Mouse (Mus musculus): ENCODE measurements around the gene Ube2q2. TPM values are rescaled to one million over a fixed set of nuclear protein-coding genes. Genes with fewer than 3 reads are reported as not detected.
"Not testable (repeated sequence)": the region's sequence is repeated elsewhere in the genome, so short reads cannot be mapped to it uniquely, and the experiment has no call there.

Gene Ube2q2
- total RNA-seq (2021) (10 to 100 TPM; 25.3 to 29.5 TPM), polyA plus RNA-seq (2012; rRNA removed) (7.8 and 12.5 TPM in 2 replicates)
- long read RNA-seq, transcript Ube2q2-202 (12 exons, 1,680 nt), result minor isoform, 6 of 58 reads
- long read RNA-seq, transcript Ube2q2-201 (13 exons, 3,456 nt), result major isoform, 46 of 58 reads
- long read RNA-seq, partial matches to known transcripts, result 0 of 58 reads
- long read RNA-seq, other reads (novel, unspliced or antisense), result 6 of 58 reads

DNA sequence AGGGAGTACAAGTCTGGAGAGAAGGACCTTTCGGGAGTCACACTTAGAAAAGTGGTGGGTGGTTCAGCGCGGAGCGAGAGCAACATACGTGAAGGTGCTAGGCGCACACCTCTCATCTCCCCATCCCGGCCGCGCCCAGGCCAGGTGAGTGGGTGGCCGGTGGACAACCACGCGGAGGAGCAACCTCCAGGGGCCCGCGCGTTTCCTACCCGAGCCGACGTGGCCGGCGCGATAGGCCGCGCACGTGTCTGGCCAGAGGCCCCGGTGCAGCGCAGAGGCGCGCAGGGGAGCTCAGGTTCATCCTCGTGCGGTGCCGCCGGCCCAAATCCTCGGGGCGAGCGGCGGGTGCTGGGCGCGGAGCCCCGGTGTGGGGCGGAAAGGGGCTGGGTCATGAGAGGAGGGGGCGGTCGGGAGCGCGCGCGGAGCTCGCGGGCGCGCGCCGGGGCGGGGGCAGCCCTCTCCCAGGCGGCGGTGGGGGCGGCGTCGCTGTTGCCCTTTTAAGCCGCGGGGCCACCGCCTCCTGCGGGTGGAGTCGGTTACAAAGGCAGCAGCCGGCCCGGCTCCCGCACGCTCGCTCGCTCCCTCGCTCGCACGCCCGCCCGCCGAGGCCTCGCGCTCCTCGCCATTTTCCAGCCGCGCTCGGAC lies at the start of gene Ube2q2:
Gene Ube2q2 (plus strand): TSS at position 1 of the 645 bp plus-strand sequence.
- DNase-seq, result peak; percentile 82 to 86
- peaks cover 1% of the 10 kb centered on the region; the same call in 1 of the 2 replicates for H3K4me1 ChIP-seq (ENCODE audit: control insufficient read depth, insufficient read depth, low read length)
- H3K4me3 ChIP-seq, result peak within 1 kb of the TSS; percentile 80
- TF ChIP-seq EP300 (IDR thresholded peaks at IDR 0.05; ENCODE audit: insufficient read depth, low read depth, low read length), result no peak
- peak; percentile 26; the same call in 1 of the 2 replicates for TF ChIP-seq CTCF (IDR thresholded peaks at IDR 0.05)
- TF ChIP-seq POLR2A (IDR thresholded peaks at IDR 0.05; ENCODE audit: insufficient read depth, low read depth, low read length), result peak; percentile 30; the same call in 1 of the 2 replicates
- WGBS, result 2% methylated on average over 72 of the region's 81 CpGs
- H3K36me3 ChIP-seq (ENCODE audit: control insufficient read depth, insufficient read depth, low read length), result peaks cover 6% of the 10 kb centered on the region; the same call in 1 of the 2 replicates
- peak within 1 kb of the TSS; percentile 93 for H3K9ac ChIP-seq (ENCODE audit: low read depth, low read length)
- H3K27me3 ChIP-seq (ENCODE audit: control insufficient read depth, insufficient read depth, low read length), result no peaks in the 10 kb centered on the region
- intact Hi-C loops (cut with DNase I), result no loop called here
- H3K27ac ChIP-seq, result peak within 1 kb of the TSS; percentile 64
- peaks cover 3% of the 10 kb centered on the region; the same call in 1 of the 2 replicates for H3K79me2 ChIP-seq (replicated peaks; ENCODE audit: control insufficient read depth, insufficient read depth, low read length)

DNA sequence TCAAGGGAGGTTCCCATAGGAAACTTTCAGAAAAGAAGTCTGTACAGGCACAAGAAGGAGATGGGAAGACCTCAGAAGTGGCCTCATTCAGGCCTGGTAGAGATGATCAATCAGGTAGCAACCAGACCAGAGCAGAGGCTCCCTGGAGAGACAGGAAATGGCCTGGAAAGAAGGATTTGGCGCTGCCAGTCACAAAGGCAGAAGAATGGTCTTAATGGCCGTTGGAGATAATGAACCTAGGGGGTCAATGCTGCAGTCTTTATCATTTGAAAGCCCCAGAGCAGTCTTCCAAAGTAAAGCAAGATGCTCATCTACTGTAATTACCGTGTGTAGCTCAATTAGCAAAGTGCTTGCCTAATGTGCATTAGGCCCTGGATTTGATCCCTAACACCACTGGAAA lies 47.5 kb upstream of the Ube2q2 start:
- WGBS, result 42% methylated on average over 3 of the region's 3 CpGs

GRCm38 (mm10) chr9:55102186-55102835 lies 46.3 kb upstream of the Ube2q2 start:
- no peaks in the 10 kb centered on the region for H3K36me3 ChIP-seq (ENCODE audit: control insufficient read depth, insufficient read depth, low read length)
- 79% methylated on average over 8 of the region's 8 CpGs for WGBS
- no peak overlapping the region for H3K4me3 ChIP-seq
- H3K4me1 ChIP-seq (ENCODE audit: control insufficient read depth, insufficient read depth, low read length), result no peaks in the 10 kb centered on the region
- no peak for DNase-seq
- H3K27me3 ChIP-seq (ENCODE audit: control insufficient read depth, insufficient read depth, low read length), result no peaks in the 10 kb centered on the region
- no peaks in the 10 kb centered on the region for H3K79me2 ChIP-seq (replicated peaks; ENCODE audit: control insufficient read depth, insufficient read depth, low read length)
- H3K9ac ChIP-seq (ENCODE audit: low read depth, low read length), result no peak overlapping the region
- intact Hi-C loops (cut with DNase I), result no loop called here
- no peak overlapping the region for H3K27ac ChIP-seq
- no peak for TF ChIP-seq EP300 (IDR thresholded peaks at IDR 0.05; ENCODE audit: insufficient read depth, low read depth, low read length)
- no peak for TF ChIP-seq POLR2A (IDR thresholded peaks at IDR 0.05; ENCODE audit: insufficient read depth, low read depth, low read length)
- no peak for TF ChIP-seq CTCF (IDR thresholded peaks at IDR 0.05)

More for the DNA sequence above, 47.5 kb upstream of the Ube2q2 start:
- no peak overlapping the region for H3K27ac ChIP-seq
- H3K9ac ChIP-seq (ENCODE audit: low read depth, low read length), result no peak overlapping the region
- H3K4me3 ChIP-seq, result no peak overlapping the region
- no peaks in the 10 kb centered on the region for H3K79me2 ChIP-seq (replicated peaks; ENCODE audit: control insufficient read depth, insufficient read depth, low read length)
- H3K4me1 ChIP-seq (ENCODE audit: control insufficient read depth, insufficient read depth, low read length), result no peaks in the 10 kb centered on the region
- H3K27me3 ChIP-seq (ENCODE audit: control insufficient read depth, insufficient read depth, low read length), result no peaks in the 10 kb centered on the region
- H3K36me3 ChIP-seq (ENCODE audit: control insufficient read depth, insufficient read depth, low read length), result no peaks in the 10 kb centered on the region
- intact Hi-C loops (cut with DNase I), result no loop called here
- TF ChIP-seq CTCF (IDR thresholded peaks at IDR 0.05), result no peak
- no peak for TF ChIP-seq EP300 (IDR thresholded peaks at IDR 0.05; ENCODE audit: insufficient read depth, low read depth, low read length)
- no peak for TF ChIP-seq POLR2A (IDR thresholded peaks at IDR 0.05; ENCODE audit: insufficient read depth, low read depth, low read length)
- DNase-seq, result no peak

DNA sequence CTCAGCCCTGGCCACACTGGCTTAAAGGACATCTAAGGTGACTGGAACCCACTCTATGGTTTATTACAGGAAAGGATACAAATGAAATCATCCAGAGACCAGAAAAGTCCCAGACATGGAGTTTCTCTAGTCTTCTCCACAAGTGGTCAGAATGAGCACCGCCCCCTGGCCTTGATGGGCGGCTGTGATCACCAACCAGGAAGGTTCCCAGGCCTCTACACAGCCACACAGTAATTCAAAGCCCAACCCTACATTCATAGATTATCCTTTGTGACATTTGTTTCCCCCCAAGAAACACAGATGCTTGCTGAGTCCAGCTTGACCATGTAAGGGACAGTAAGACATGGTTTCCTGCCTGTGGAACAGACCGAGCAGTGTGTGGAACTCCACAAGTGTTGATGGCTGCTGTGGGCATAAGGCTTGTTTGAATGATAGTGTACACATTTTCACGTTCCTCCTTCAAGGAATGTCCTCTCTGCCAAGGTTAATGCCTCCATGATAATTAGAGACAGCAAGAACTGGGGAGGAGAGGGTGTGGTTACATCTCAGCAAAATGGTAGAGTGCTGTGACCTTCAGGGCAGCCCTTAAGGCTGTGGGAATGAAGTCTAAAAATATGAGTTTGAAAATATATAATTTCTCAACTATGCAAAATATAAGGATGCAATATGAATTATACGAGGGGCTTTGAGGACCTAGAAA lies 45.6 kb upstream of the Ube2q2 start:
- Histone ChIP-seq H3K9ac (ENCODE audit: low read depth, low read length) (no peak overlapping the region), H3K4me3 (no peak overlapping the region), H3K36me3 (ENCODE audit: control insufficient read depth, insufficient read depth, low read length) (no peaks in the 10 kb centered on the region), H3K27ac (no peak overlapping the region), H3K4me1 (ENCODE audit: control insufficient read depth, insufficient read depth, low read length) (no peaks in the 10 kb centered on the region), H3K79me2 (replicated peaks; ENCODE audit: control insufficient read depth, insufficient read depth, low read length) (no peaks in the 10 kb centered on the region), H3K27me3 (ENCODE audit: control insufficient read depth, insufficient read depth, low read length) (no peaks in the 10 kb centered on the region)
- DNase-seq, result no peak
- TF ChIP-seq POLR2A (IDR thresholded peaks at IDR 0.05; ENCODE audit: insufficient read depth, low read depth, low read length) (no peak), EP300 (IDR thresholded peaks at IDR 0.05; ENCODE audit: insufficient read depth, low read depth, low read length) (no peak), CTCF (IDR thresholded peaks at IDR 0.05) (no peak)
- intact Hi-C loops (cut with DNase I), result no loop called here
- WGBS, result 88% methylated on average over 5 of the region's 5 CpGs

DNA sequence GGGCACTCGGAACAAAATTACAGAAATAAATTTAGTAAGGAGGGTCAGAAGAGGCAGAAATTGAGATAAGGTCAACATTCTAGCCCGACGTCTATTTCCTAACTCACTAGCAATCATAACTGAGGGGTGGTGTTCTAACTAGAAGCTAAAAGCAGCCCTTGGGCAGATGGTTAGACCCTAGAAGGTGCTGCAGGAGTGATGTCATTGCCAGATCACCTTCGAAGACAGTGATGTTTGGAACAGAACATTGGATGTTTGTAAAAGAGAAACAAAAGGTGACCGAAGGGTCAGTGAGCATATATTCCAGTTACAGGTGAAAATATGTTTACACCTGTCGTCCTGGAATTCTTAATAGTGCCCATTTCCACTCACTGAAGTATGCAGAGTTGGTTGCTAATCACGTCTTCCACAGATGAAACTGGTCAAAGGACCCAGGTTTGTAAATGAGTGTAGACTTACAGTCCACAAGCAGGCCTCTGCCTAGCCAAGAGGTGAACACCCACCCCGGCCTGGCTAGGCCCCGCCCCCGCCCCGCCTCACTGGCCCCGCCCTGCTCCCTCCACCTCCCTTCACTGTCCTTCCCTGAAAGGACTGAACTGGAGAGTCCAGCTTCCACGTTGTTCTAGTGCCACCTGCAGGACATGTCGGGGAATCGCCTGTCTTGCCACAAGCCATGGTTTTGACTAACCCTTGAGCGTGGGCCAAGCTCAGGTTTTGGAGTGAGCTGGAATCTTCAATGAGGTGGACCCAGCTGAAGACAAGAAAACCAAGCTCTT lies 38.4 kb upstream of the Ube2q2 start:
- no peak overlapping the region for H3K4me3 ChIP-seq
- H3K27me3 ChIP-seq (ENCODE audit: control insufficient read depth, insufficient read depth, low read length), result no peaks in the 10 kb centered on the region
- no peak overlapping the region for H3K27ac ChIP-seq
- intact Hi-C loops (cut with DNase I), result loop anchor here (1.0 to 2.0 kb wide), 2 partner anchors 86 to 279 kb away; no protein-coding TSS in a partner anchor
- H3K4me1 ChIP-seq (ENCODE audit: control insufficient read depth, insufficient read depth, low read length), result no peaks in the 10 kb centered on the region
- DNase-seq, result peak; percentile 78 to 79
- WGBS, result 33% methylated on average over 16 of the region's 16 CpGs
- TF ChIP-seq EP300 (IDR thresholded peaks at IDR 0.05; ENCODE audit: insufficient read depth, low read depth, low read length) (peak; percentile 79), CTCF (IDR thresholded peaks at IDR 0.05) (peak; percentile 80), POLR2A (IDR thresholded peaks at IDR 0.05; ENCODE audit: insufficient read depth, low read depth, low read length) (no peak)
- no peaks in the 10 kb centered on the region for H3K79me2 ChIP-seq (replicated peaks; ENCODE audit: control insufficient read depth, insufficient read depth, low read length)
- no peak overlapping the region for H3K9ac ChIP-seq (ENCODE audit: low read depth, low read length)
- no peaks in the 10 kb centered on the region for H3K36me3 ChIP-seq (ENCODE audit: control insufficient read depth, insufficient read depth, low read length)

DNA sequence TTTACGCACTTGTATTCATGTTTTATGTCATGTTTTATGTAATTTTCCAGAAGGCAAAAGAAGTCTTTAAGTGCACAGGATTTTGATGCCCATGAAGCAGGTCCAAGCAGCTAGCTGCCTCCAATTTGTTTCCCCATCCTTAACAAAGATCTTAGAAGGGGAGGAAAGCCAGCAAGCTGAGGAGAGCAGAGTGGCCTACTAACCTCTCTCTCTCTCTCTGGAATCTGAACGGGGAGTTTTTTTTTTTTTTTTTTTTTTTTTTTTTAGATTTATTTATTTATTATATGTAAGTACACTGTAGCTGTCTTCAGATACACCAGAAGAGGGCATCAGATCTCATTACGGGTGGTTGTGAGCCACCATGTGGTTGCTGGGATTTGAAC lies 37.8 kb upstream of the Ube2q2 start:
- intact Hi-C loops (cut with DNase I), result loop anchor here (1.0 to 2.0 kb wide), 2 partner anchors 87 to 280 kb away; no protein-coding TSS in a partner anchor
- 14% methylated on average over 3 of the region's 3 CpGs for WGBS
- H3K9ac ChIP-seq (ENCODE audit: low read depth, low read length); H3K79me2 ChIP-seq (replicated peaks; ENCODE audit: control insufficient read depth, insufficient read depth, low read length); DNase-seq; H3K27ac ChIP-seq; H3K36me3 ChIP-seq (ENCODE audit: control insufficient read depth, insufficient read depth, low read length); H3K4me1 ChIP-seq (ENCODE audit: control insufficient read depth, insufficient read depth, low read length); H3K27me3 ChIP-seq (ENCODE audit: control insufficient read depth, insufficient read depth, low read length); H3K4me3 ChIP-seq: not testable (repeated sequence)
